Mouse (Mus musculus): Measurements from ENCODE around the gene Slc6a2.

DNA sequence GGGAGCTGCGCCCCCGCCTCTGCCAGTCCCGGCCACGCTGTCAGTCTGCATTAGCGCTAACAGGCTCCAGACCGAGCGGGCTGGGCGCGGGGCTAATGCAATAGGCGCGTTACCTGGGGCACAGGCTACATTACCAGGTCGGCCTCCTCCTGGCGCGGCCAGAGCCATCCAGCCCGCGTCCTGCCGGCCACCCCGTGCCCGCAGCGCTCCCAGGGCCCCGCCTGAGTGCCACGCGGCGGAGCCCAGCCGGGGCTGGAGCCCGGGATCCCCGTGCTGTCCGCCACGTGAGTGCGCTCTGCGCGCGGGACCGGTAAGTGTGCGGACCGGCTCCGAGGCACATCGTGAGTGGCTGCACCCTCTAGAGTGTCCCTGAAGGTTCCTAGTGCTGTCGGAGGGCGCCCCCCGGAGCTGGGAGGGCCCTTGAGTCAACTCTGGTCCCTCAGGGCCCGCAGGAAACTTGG is 602 bp downstream of the Slc6a2 start:
- no peak; the same call in 1 of the 2 replicates for TF ChIP-seq CTCF (IDR thresholded peaks at IDR 0.05; ENCODE audit: low read depth)
- TF ChIP-seq EP300 (optimal IDR thresholded peaks at IDR 0.05) = no peak

Data from stomach, postnatal 0 days (tissue).